Mouse (Mus musculus) stomach, postnatal 0 days (tissue): ENCODE measurements around the gene Cers6.

ENCODE experiments used
- CTCF ChIP-seq: IDR thresholded peaks from 2 replicates; pipeline ENCODE4 v1.5.1; 2016; ENCODE audit warnings: antibody characterized with exemption, low read depth, mild to moderate bottlenecking, moderate library complexity
- EP300 ChIP-seq: optimal IDR thresholded peaks from 2 replicates; pipeline ENCODE3; 2016; ENCODE audit warnings: antibody characterized with exemption

DNA sequence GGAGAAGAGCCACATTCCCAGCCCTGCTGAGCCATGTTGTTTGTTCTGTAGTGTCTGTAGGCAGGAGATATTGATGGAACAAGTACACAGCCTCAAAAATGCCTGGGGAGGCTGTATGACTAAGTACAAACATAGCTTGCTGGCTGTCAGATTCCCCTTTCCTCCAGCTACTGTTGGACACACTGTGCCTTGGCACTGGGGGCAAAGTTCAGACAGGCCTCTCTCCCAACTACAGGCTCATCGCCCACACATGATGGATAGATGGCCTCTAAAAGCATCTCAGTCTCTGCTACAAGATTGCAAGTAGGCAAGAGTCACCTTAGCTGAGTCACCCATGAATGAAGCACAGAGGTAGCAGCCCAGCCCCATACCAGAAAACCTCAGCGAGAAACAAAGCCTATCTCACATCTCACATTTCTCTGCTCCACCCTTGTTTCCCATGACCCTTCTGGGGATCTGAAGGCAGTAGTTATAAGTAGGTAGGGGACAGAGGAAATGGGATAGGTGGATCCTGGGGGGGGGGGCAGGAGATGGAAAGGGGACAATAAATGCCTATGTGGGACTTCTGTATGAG is 74.6 kb downstream of the Cers6 start:
- TF ChIP-seq CTCF: no peak
- TF ChIP-seq EP300: no peak
